Mouse (Mus musculus) cerebellum, adult 18-20 months (tissue): ENCODE data around the gene Dnajb13.

ENCODE experiments used
- DNase-seq, 2 experiments: peaks; one replicate each; pipeline ENCODE4 v3.0.0; 2021

Dnajb13 gene

GRCm38 (mm10) chr7:100514573-100514972 is at the start of gene Dnajb13:
Dnajb13 (minus strand) TSS chr7:100514960.
- no peak for DNase-seq

GRCm38 (mm10) chr7:100561861-100562587 is 47.3 kb upstream of the Dnajb13 start:
- no peak for DNase-seq

- DNase-seq, result no peak
Measured at GRCm38 (mm10) chr7:100559331-100559730, 44.6 kb upstream of the Dnajb13 start.

- no peak for DNase-seq
Measured at GRCm38 (mm10) chr7:100557241-100557640, 42.5 kb upstream of the Dnajb13 start.

- peak; percentile 52 to 54 for DNase-seq
Measured at GRCm38 (mm10) chr7:100555431-100555951, 40.7 kb upstream of the Dnajb13 start.

- DNase-seq, result no peak
Measured at GRCm38 (mm10) chr7:100554939-100555338, 40.2 kb upstream of the Dnajb13 start.

GRCm38 (mm10) chr7:100550338-100551007 is 35.7 kb upstream of the Dnajb13 start:
- peak; percentile 57 to 63 for DNase-seq

GRCm38 (mm10) chr7:100549796-100550195 is 35.0 kb upstream of the Dnajb13 start:
- DNase-seq, result no peak

- DNase-seq, result no peak
Measured at GRCm38 (mm10) chr7:100547631-100548030, 32.9 kb upstream of the Dnajb13 start.

GRCm38 (mm10) chr7:100544437-100544836 is 29.7 kb upstream of the Dnajb13 start:
- no peak for DNase-seq

- no peak for DNase-seq
Measured at GRCm38 (mm10) chr7:100539516-100539915, 24.8 kb upstream of the Dnajb13 start.

- no peak for DNase-seq
Measured at GRCm38 (mm10) chr7:100537519-100537902, 22.8 kb upstream of the Dnajb13 start.

- peak; percentile 89 to 90 for DNase-seq
Measured at GRCm38 (mm10) chr7:100536804-100537518, 22.2 kb upstream of the Dnajb13 start, which contains the start of gene Coa4. Coa4 (plus strand) TSS chr7:100537071.

- DNase-seq, result no peak
Measured at GRCm38 (mm10) chr7:100535831-100536230, 21.1 kb upstream of the Dnajb13 start.

- no peak for DNase-seq
Measured at GRCm38 (mm10) chr7:100534216-100534615, 19.5 kb upstream of the Dnajb13 start.

- DNase-seq, result no peak
Measured at GRCm38 (mm10) chr7:100533503-100533902, 18.7 kb upstream of the Dnajb13 start.

- DNase-seq, result no peak
Measured at GRCm38 (mm10) chr7:100530766-100531165, 16.0 kb upstream of the Dnajb13 start.

- no peak for DNase-seq
Measured at GRCm38 (mm10) chr7:100524669-100525068, 9.9 kb upstream of the Dnajb13 start.

GRCm38 (mm10) chr7:100522222-100522621 is 7.5 kb upstream of the Dnajb13 start:
- no peak for DNase-seq

- peak; percentile 82 to 88 for DNase-seq
Measured at GRCm38 (mm10) chr7:100520663-100521285, 6.0 kb upstream of the Dnajb13 start.

GRCm38 (mm10) chr7:100520204-100520603 is 5.4 kb upstream of the Dnajb13 start:
- no peak for DNase-seq

- DNase-seq, result no peak
Measured at GRCm38 (mm10) chr7:100511602-100512001, 3.2 kb downstream of the Dnajb13 start.

GRCm38 (mm10) chr7:100508670-100509069 is 6.1 kb downstream of the Dnajb13 start:
- no peak for DNase-seq
